Mouse (Mus musculus) C2C12 (cell line): ENCODE data around the gene Gas7.

Experiments used
- CEBPB ChIP-seq: IDR thresholded peaks from one replicate; pipeline ENCODE4 v1.6.1; 2011; ENCODE audit warnings: low read depth, mild to moderate bottlenecking, control low read depth, moderate library complexity
- CTCF ChIP-seq: IDR thresholded peaks from one replicate; pipeline ENCODE4 v1.5.1; 2011; ENCODE audit not compliant: control insufficient read depth, insufficient read depth, insufficient read length
- MAX ChIP-seq: IDR thresholded peaks from one replicate; pipeline ENCODE4 v1.6.1; 2011; ENCODE audit warnings: mild to moderate bottlenecking, control low read depth
- MYOG ChIP-seq: IDR thresholded peaks from one replicate; pipeline ENCODE4 v1.6.1; 2011; ENCODE audit not compliant: control insufficient read depth, insufficient read length; ENCODE audit errors: extremely low read depth
- USF1 ChIP-seq: IDR thresholded peaks from one replicate; pipeline ENCODE4 v1.6.1; 2011; ENCODE audit warnings: low read depth, mild to moderate bottlenecking, control low read depth, moderate library complexity

- TF ChIP-seq CTCF (no peak), MYOG (no peak), MAX (no peak), CEBPB (no peak), USF1 (no peak)
Measured at GRCm38 (mm10) chr11:67496796-67497195, 41.6 kb downstream of the Gas7 start.
